Mouse (Mus musculus) thymus, adult 2 months (tissue): ENCODE measurements around the gene Cdh11. TPM values are rescaled to one million over a fixed set of nuclear protein-coding genes. Genes with fewer than 3 reads are reported as not detected.

ENCODE experiments used
- DNase-seq: peaks from one replicate; pipeline ENCODE4 v3.0.0; 2021
- H3K27ac ChIP-seq: fragments of 200-500 bp; 2 replicates; pipeline ENCODE4 v1.5.1; 2012; ENCODE audit warnings: low read length, control low read depth; ENCODE audit not compliant: control insufficient read depth, insufficient read depth
- H3K27me3 ChIP-seq: fragments of 200-500 bp; 2 replicates; pipeline ENCODE4 v1.6.1; 2012; ENCODE audit warnings: mild to moderate bottlenecking, low read length, moderate library complexity, mixed read lengths; ENCODE audit not compliant: control insufficient read depth, insufficient read depth
- H3K36me3 ChIP-seq: fragments of 200-500 bp; 2 replicates; pipeline ENCODE4 v1.6.1; 2012; ENCODE audit warnings: mild to moderate bottlenecking, low read length, moderate library complexity; ENCODE audit not compliant: control insufficient read depth, insufficient read depth
- H3K4me1 ChIP-seq: fragments of 200-500 bp; replicated peaks from 2 replicates; pipeline ENCODE4 v1.6.1; 2012; ENCODE audit warnings: low read length; ENCODE audit not compliant: control insufficient read depth, insufficient read depth
- H3K4me3 ChIP-seq: fragments of 200-500 bp; 2 replicates; pipeline ENCODE4 v1.5.1; 2012; ENCODE audit warnings: mild to moderate bottlenecking, low read length, control low read depth, moderate library complexity; ENCODE audit not compliant: control insufficient read depth, insufficient read depth
- CTCF ChIP-seq: fragments of 200-500 bp; IDR thresholded peaks from 2 replicates; pipeline ENCODE4 v1.5.1; 2012; ENCODE audit warnings: mild to moderate bottlenecking, control low read depth, low read length, moderate library complexity, borderline replicate concordance; ENCODE audit not compliant: control insufficient read depth, poor library complexity, insufficient read depth; ENCODE audit errors: extremely low read depth
- POLR2A ChIP-seq: fragments of 200-500 bp; IDR thresholded peaks from 2 replicates; pipeline ENCODE4 v1.6.1; 2012; ENCODE audit warnings: mild to moderate bottlenecking, low read length, control low read depth, moderate library complexity; ENCODE audit not compliant: control insufficient read depth, poor library complexity, insufficient read depth; ENCODE audit errors: extremely low read depth
- WGBS: fragments of 180-500 bp; shearing (Covaris S2); methylation state at CpG from one replicate; pipeline ENCODE4 v1.1.7; 2018; 5-methylcytosine and 5-hydroxymethylcytosine counted together
- polyA plus RNA-seq: library from polyadenylated mRNA; depleted of rRNA; stranded (reverse); fragments of >200 nt; gene quantifications from 2 replicates; pipeline ENCODE4 v1.2.3, GENCODE M21; 2012

Gene Cdh11
- polyA plus RNA-seq, 1 experiment = 2.6 TPM

- Histone ChIP-seq H3K36me3 (no peaks in the 10 kb centered on the region), H3K27me3 (no peaks in the 10 kb centered on the region), H3K4me1 (no peaks in the 10 kb centered on the region), H3K27ac (no peak overlapping the region), H3K4me3 (no peak overlapping the region)
- 27% methylated on average over 4 of the region's 4 CpGs for WGBS
- no peak for TF ChIP-seq CTCF
- TF ChIP-seq POLR2A = no peak
- no peak for DNase-seq
Measured at GRCm38 (mm10) chr8:102651964-102652363, 133.5 kb downstream of the Cdh11 start.

DNA sequence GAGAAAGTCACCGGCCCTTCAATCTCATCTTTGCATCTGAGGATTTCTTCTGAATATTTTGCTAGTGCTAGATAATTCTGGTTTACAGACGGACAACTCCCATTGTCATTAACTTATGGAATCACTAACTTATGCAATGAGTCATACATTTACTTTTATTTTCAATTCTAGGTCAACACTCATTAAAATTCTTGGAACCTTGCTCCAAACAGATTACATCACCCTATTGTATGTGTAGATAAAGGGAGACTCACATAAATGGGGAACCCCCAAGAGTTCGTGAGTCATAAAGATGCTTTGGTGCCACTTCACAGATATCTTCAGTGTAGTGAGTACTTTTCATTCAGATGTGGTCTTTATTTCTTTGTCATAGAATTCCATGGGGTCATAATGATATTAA lies 158.3 kb downstream of the Cdh11 start:
- Histone ChIP-seq H3K27ac (no peak overlapping the region), H3K27me3 (no peaks in the 10 kb centered on the region), H3K4me3 (no peak overlapping the region), H3K4me1 (no peaks in the 10 kb centered on the region), H3K36me3 (no peaks in the 10 kb centered on the region)
- TF ChIP-seq CTCF (no peak), POLR2A (no peak)
- WGBS = 83% methylated on average over 3 of the region's 3 CpGs
- DNase-seq = no peak

DNA sequence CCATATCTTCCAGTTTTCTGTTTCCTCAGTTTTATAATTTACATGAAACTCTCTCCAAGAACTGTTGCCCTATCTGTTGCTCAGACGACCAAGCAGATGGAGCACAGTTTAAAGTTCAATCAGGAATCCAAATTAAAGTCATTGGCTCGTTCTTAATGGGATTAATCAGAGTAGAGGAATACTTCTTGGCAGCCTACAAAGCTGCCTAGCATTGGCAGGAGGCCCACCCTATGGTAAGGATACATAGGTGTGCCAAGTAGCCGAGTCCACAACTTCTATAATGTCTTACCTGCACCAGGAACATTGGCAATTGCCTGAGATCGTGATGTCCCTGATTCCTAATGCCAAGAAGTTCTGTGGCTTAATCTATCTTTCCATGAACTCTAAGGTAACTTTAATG lies 173.3 kb downstream of the Cdh11 start:
- Histone ChIP-seq H3K27me3 (no peaks in the 10 kb centered on the region), H3K4me3 (no peak overlapping the region), H3K36me3 (no peaks in the 10 kb centered on the region), H3K27ac (no peak overlapping the region), H3K4me1 (no peaks in the 10 kb centered on the region)
- 80% methylated on average over 4 of the region's 4 CpGs for WGBS
- no peak for TF ChIP-seq POLR2A
- TF ChIP-seq CTCF = no peak
- DNase-seq = no peak

- H3K4me1 ChIP-seq = no peaks in the 10 kb centered on the region
- H3K27me3 ChIP-seq = no peaks in the 10 kb centered on the region
- H3K4me3 ChIP-seq = no peak overlapping the region
- DNase-seq = no peak
- WGBS = 76% methylated on average over 4 of the region's 4 CpGs
- no peak overlapping the region for H3K27ac ChIP-seq
- no peak for TF ChIP-seq CTCF
- no peak for TF ChIP-seq POLR2A
- no peaks in the 10 kb centered on the region for H3K36me3 ChIP-seq
Measured at GRCm38 (mm10) chr8:102601327-102601726, 184.1 kb downstream of the Cdh11 start.

GRCm38 (mm10) chr8:102596523-102596922 lies 188.9 kb downstream of the Cdh11 start:
- 20% methylated on average over 3 of the region's 3 CpGs for WGBS
- Histone ChIP-seq H3K27me3 (no peaks in the 10 kb centered on the region), H3K4me1 (no peaks in the 10 kb centered on the region), H3K36me3 (no peaks in the 10 kb centered on the region), H3K27ac (no peak overlapping the region), H3K4me3 (no peak overlapping the region)
- DNase-seq = no peak
- TF ChIP-seq CTCF (no peak), POLR2A (no peak)

DNA sequence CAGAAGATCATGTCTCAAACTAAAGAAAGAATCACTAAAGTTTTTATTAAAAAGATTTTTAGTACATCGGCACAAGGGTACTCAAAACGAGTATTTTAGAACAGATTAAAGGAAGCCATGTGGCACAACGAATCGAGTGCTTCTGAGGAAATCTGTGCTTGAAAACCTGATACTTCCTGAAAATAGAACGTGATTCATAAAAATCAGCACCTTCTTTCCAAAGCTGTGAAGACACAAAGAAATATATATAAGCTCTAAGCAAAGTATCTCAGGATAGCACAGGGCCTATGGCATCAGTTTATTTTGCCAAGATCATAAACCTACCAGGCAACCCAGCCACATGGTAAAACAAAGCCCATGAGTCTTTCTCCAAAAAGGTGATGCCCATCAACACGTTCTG lies 191.5 kb downstream of the Cdh11 start:
- no peak overlapping the region for H3K27ac ChIP-seq
- DNase-seq = no peak
- H3K4me1 ChIP-seq = no peaks in the 10 kb centered on the region
- no peak for TF ChIP-seq CTCF
- TF ChIP-seq POLR2A = no peak
- no peak overlapping the region for H3K4me3 ChIP-seq
- 83% methylated on average over 6 of the region's 6 CpGs for WGBS
- H3K27me3 ChIP-seq = no peaks in the 10 kb centered on the region
- no peaks in the 10 kb centered on the region for H3K36me3 ChIP-seq
